Mouse (Mus musculus): ENCODE measurements around the gene Peli3. TPM values are rescaled to one million over a fixed set of nuclear protein-coding genes. Genes with fewer than 3 reads are reported as not detected.
"Not testable (repeated sequence)": the region's sequence is repeated elsewhere in the genome, so short reads cannot be mapped to it uniquely, and the experiment has no call there.

Gene Peli3
- under 1 TPM; 0.60 to 0.96 TPM for total RNA-seq (2021)
- long read RNA-seq, experiment 1, full-length matches to known transcripts, result 1 of 1 reads
- long read RNA-seq, experiment 1, partial matches to known transcripts, result 0 of 1 reads
- long read RNA-seq, experiment 1, other reads (novel, unspliced or antisense), result 0 of 1 reads
- long read RNA-seq, experiment 2, result 0 reads

DNA sequence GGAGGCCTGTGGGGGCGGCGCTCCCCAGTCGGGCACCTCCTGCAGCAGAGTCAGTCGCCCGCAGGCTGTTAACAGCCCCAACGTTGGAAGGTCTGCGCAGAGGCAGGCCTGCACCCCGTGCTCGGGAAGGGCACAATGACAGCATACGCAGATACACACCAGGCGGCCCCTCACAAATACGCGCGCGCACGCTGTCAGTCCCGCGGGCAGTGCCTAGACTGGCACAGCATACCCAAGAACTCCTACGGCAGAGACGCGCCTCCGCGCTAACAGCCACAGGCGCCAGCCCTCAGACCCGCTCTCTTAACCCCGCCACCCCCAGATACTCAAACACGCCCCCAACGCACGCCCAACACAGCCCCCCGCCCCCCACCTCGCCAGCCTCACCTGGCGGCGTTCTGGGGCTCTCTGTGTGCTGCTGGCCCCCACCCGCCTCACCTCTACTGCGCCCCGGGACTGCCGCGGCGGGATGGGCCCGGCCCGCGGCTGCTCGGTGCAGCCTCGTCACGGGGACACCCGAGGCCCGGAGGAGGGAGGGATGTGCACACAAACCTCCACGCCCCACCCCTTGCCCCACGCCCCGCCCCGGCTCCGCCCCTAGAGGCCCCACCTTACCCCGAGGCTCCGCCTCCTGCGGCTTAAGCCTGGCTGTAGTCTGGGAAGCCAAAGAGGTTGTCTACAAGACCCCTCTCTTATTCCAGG lies at the start of gene Peli3:
Peli3 (minus strand) TSS at position 577 of the 702 bp plus-strand sequence.
- DNase-seq, result peak; percentile 86
- intact Hi-C loops (cut with DNase I; ENCODE audit: low total_unique reads), result no loop called here

DNA sequence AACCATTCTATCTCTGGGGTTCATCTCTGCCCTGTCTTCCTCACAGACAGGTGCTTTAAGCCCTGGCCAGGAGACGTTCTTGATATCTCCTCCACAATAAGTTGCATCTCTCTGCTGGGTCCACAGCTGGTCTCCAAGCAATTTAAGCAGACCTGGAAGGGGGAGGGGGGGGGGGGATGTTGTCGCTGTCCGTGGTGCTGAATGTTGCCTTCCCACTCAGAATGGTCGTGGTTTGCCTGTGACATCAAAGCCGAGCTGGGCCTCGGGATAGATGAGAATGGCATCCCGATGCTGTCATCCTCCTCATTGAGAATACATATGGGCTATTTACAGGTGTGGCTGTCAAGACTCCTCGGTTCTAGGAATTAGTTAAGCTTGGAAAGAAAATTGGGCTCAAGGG lies 49.4 kb upstream of the Peli3 start:
- intact Hi-C loops (cut with DNase I; ENCODE audit: low total_unique reads), result no loop called here
- DNase-seq, result no peak

DNA sequence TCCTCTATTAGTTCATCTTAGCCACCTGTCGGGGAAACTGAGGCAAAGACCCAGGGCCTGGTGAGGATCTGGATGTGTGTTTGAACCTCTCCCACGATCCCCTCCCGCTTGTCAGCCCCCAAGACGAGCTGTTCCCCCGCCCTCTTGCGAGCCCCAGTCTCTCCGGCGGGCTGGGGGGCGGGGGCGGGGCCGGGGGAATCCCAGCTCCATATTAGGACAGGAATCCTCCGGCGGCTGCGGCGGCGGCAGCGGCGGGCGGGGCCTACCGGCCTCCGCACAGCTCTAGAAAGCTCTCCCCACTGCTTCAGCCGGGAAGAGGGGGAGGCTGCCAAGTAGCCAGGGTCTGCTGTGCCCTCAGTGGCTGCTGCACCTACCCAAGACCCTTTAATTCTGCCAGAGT lies 47.8 kb upstream of the Peli3 start:
- DNase-seq, result no peak
- intact Hi-C loops (cut with DNase I; ENCODE audit: low total_unique reads), result no loop called here

DNA sequence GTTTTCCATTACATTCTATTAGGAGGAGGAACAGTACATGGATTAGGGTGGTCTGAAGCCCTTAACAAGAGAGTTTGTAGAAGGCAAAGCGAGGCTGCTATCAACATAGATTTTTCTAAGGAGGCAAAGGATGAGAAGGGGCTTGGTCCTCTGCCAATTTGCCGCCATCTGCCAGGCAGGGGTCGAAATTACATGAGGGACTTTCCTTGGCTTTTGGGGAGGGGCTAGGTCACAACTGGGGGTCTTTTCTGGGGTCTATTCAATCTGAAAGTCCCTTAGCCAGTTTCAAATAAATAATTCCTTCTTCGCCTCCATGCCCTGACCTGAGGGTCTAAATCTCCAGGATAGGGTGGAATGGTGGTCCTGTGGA lies 47.3 kb upstream of the Peli3 start, which contains the start of gene Npas4:
Npas4 (minus strand) TSS at position 61 of the 370 bp plus-strand sequence.
- intact Hi-C loops (cut with DNase I; ENCODE audit: low total_unique reads), result no loop called here
- no peak for DNase-seq

DNA sequence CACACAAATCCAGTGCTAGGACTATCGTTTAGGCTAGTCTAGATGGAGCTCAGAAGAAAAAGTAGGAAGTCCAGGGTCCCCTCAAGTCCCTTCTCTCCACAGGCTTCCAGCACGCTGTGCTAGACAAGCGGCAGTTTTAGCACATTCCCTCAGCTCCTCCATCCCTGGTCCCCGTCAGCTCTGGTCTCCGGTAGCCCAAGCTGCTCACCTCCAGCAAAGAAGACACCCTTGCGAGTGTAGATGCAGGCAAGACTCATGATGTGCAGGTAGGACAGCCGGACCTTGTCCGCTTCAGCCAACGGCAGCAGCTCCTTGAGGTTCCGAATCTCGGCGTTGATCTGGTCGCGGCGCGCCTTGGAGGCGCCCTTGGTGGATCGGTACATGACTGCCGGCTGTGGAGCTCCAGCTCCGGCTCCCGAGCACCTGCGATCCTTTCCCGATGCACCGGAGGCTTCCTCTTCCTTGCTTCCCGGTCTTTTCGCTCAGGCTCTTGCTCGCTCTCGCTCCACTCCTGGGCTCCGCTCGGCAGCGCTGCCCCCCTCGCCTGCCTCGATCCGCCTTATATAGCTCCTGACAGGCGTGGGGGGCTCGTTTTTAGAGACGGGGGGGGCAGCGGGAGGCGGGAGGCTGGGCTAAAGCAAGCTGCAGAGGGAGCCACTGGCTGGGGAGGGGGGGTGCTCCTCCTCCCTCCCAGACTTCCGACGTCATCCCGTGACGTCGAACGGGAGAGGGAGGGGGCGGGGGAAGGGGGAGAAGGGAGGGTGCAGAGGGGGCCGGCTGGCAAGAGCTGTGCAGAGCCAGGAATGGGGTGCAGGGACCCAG lies 46.7 kb upstream of the Peli3 start:
- DNase-seq, result no peak
- intact Hi-C loops (cut with DNase I; ENCODE audit: low total_unique reads), result loop anchor here (10.0 kb wide), 1 partner anchor 235 kb away; the partner anchor contains the start of gene Rbm4b

DNA sequence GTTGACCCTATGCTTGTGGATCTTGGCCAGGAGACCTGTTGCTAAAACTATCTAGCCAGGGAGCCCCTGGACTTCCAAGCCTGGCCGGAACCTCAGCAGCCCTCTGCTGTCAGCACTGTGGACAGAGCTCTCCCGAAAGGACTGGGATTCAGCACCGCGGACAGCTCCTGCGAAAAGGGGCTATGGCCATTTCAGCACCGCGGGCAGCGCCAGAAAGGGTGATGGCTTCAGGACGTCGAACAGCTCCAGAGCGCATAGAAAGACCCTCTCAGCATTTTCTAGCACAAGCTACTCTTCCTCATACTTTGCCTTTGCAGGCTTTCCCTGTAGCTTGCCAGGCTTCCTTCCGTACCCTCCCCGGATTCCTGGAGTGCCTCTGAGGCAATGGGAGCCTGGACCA lies 46.1 kb upstream of the Peli3 start:
- DNase-seq, result peak; percentile 93
- intact Hi-C loops (cut with DNase I; ENCODE audit: low total_unique reads), result loop anchor here (10.0 kb wide), 1 partner anchor 234 kb away; the partner anchor contains the start of gene Rbm4b

DNA sequence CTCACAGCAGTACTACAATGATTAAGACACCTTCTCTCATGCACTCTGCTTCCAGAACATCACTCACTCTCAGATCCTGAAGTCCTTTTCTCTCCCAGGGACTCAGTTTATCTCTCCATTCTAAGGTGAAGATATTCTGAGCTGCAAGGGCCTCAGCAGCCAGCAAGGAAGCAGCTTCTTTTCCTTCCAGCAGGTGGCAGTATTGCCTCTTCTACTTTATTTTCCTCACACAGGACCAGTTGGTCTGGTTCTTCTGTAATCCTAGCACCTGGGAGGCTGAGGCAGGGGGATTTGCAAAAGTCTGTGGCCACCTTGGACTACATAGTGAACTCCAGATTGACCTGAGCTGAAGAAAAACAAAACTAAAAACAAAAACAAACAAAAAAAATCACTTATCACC lies 38.8 kb upstream of the Peli3 start:
- intact Hi-C loops (cut with DNase I; ENCODE audit: low total_unique reads), result loop anchor here (2.0 to 10.0 kb wide), 2 partner anchors 21 to 227 kb away; partner anchors contain the start of gene Rbm4b
- no peak for DNase-seq

DNA sequence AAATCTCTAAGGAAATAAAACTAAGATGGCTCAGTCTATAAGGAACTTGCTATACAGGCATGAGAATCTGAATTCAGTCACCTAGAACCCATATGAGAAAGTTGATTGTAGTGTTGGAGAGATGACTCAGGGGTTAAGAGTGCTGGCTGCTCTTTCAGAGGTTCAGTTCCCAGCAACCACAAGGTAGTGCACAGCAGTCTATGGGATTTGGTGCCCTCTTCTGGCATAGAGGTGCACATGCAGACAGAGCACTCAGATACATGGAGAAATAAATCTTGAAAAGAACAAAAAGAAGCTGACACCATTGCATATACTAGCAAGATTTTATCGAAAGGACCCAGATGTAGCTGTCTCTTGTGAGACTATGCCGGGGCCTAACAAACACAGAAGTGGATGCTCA lies 25.3 kb upstream of the Peli3 start:
- no peak for DNase-seq
- intact Hi-C loops (cut with DNase I; ENCODE audit: low total_unique reads), result no loop called here

DNA sequence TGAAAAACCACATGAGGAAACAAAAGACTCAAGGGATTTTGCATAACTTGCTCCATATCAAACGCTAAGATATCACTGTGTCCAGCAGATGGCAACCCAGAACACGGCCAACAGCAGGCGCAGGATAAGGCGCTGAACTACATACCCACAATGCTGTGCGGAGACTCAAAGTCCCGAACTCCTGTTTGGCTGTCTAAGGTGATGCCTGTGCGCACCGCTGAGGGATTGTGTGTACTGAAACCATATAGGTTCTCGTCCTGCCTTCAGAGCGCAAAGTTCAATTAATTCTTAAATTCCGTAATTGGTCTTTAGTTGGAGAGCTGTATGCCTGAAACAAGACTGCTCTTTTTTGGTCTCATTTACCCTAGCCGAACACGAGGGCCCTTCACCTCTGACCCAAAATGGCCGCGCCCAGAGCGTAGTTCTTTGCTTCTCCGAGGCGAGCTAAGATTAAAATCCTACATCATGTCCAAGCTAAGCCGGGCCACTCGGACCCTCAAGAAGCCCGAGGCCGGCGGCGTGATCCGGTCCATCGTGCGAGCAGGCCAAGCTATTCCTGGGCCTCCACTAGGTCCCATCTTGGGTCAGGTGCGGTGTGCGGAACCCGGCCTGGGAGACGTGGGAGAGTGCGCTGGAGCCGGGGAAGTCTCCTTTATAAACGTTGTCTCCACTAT lies 19.1 kb upstream of the Peli3 start, which contains the start of gene Mrpl11:
Mrpl11 (plus strand) TSS at position 220 of the 674 bp plus-strand sequence.
- intact Hi-C loops (cut with DNase I; ENCODE audit: low total_unique reads), result loop anchor here (5.0 kb wide), 1 partner anchor 40 kb away; no protein-coding TSS in a partner anchor
- peak; percentile 83 for DNase-seq

DNA sequence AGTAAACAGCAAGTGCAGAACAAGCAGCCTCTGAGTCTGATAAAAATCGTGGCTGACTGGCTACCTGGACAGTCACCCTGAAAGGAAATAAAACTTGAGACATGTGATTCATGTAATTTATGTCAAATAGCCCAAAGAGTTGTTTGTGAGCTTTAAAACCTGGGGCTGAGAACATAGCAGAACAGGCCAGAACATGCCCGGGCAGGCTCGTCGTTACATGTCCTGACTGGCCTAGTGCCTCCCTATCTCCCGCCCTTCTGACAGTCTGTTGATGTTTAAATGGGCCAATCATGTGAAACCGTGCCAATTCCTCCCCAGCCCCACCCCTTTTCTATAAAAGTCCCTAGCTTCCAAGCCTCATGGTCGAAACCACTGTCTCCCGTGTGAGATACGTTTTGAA lies 5.7 kb upstream of the Peli3 start:
- intact Hi-C loops (cut with DNase I; ENCODE audit: low total_unique reads); DNase-seq: not testable (repeated sequence)

DNA sequence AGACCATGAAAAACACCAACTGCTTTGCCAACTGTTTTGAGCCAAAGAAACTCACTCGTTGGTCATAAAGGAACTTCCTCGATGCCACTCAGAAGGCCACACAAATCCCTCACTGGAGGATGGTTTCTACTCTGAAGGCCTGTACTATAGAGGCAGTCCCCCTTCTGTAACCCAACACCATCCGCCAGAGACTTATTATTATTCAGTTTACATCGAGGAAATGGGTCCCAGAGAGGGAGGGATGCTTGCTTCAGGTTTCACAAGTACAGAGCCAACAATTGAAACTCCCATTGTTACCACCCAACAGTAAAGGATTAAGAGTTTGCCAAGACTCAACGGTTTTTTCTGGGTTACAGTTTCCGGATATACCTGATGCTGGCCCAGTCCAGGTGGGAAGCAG lies 2.6 kb upstream of the Peli3 start:
- intact Hi-C loops (cut with DNase I; ENCODE audit: low total_unique reads), result no loop called here
- no peak for DNase-seq

DNA sequence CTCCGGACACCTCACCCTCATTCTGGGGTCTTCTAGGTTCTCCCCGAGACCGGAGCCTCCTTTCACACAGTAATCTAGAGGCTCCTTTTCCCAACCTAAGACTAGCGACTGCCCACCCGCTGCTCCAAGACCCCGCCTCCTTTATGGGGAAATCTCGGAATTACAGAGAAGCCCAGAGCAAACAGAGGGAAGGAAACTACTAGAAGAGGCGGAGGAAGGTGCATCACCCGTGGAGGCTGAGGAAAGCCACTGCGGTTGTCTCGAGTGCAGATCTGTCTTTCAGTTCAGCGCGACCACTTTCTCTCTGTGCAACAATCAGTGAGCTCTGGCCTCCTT lies 294 bp upstream of the Peli3 start:
- no peak for DNase-seq
- intact Hi-C loops (cut with DNase I; ENCODE audit: low total_unique reads), result no loop called here

DNA sequence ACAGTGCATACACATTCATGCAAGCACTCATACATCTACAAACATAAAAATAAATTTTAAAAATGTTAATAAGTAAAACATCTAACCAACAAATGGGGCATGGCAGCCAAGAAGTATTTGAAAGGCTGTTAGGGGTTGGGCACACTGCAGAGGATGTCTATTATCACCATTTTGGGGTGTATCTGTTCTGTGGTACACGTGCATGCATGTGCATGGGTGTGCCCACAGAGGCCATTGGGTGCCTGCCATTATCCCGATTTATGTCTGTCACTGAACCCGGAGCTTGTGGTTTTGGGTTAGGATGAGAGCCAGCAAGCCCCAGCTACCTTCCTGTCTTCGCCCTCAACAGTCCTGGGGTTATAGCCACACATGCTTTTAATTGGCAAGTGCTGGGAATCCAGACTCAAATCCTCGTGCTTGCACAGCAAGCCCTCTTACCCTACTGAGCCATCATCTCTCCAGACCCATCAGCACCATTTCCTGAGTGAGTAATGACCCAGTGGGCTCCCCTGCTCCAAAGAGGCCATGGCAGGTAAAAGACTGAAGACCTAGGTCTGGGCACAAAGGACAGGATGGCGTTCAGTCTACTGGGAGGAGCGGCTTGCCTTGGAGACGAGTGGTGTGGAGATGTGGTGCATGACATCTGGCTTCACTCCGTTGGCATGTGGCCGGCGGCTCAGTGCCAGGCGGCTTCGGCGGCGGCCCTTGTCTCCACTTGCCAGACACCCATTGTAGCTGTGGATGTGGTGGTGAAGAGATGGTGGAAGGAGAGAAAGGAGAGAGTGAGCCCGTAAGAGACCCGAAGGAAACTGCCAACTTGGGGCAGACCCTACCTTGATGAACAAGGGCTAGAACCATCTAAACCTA lies 5.2 kb downstream of the Peli3 start:
- peak; percentile 34 for DNase-seq
- intact Hi-C loops (cut with DNase I; ENCODE audit: low total_unique reads), result no loop called here

DNA sequence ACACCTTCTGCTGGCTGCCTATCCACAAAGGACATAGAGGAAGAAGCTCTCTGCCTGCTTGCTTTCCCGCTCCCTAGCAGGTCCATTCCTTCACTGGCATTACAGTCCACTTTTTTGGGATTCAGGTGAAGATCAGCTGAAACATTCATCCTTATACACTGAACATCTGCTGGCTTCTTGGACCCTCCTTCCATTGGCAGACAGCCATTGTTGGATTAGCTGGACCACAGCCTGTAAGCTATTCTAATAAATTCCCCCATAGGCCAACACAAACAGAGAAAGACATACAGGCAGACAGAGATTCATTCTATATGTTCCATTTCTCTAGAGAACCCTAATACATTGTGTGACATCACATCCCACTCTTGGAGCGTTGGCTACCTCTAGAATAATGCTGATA lies 6.0 kb downstream of the Peli3 start:
- no peak for DNase-seq
- intact Hi-C loops (cut with DNase I; ENCODE audit: low total_unique reads), result no loop called here

DNA sequence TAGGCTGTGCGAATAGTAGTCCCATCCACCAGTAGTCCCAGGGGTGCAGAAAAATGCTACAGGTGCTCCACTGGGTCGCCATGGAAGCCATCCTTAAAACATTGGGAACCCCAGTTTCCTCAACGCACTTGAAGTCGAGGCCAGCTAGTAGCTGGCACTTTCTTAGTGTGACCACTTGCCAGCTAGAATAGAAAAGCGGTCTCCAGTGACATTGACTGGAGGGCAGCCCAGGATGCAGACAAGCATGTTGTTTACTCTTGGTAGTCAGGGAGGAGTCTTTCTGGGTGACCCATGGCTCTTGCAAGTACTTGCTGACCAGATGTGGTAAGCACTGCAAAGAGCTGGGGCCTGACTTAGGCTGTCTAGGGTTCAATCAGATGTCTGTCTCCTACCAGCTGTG lies 14.1 kb downstream of the Peli3 start:
- DNase-seq, result peak; percentile 60
- intact Hi-C loops (cut with DNase I; ENCODE audit: low total_unique reads), result no loop called here

DNA sequence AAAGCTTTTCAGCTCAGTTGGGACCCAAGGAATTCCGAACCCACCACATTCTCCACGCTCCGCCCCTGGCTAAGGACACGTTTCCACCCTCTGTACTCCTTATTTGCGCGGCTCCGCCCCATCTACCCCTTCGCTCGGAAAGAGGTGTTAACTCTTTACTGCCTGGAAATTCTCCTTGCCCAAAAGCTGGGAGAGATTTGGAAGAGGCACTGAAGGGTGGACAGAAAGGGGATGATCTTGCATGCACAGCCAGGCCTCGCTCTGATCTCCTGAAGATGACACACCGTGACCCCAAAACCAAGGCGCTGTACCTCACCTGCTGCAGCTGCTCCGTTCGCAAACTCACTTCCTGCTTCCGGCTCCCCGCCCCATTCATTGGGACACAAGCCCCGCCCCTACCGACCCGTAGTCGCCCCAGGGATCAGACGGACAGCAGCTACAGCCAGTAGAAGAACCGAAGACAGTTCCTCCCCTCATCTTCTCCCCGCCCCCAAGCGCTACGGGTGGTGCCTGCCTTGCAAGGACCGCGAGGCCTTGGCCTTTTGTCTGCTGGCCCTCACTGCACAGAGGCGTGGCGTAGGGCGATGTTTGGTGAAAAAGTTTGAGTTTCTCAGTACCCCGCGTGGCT lies 14.9 kb downstream of the Peli3 start, which contains the start of gene Dpp3:
Dpp3 (minus strand) TSS at position 384 of the 628 bp plus-strand sequence.
- intact Hi-C loops (cut with DNase I; ENCODE audit: low total_unique reads), result no loop called here
- DNase-seq, result peak; percentile 100

DNA sequence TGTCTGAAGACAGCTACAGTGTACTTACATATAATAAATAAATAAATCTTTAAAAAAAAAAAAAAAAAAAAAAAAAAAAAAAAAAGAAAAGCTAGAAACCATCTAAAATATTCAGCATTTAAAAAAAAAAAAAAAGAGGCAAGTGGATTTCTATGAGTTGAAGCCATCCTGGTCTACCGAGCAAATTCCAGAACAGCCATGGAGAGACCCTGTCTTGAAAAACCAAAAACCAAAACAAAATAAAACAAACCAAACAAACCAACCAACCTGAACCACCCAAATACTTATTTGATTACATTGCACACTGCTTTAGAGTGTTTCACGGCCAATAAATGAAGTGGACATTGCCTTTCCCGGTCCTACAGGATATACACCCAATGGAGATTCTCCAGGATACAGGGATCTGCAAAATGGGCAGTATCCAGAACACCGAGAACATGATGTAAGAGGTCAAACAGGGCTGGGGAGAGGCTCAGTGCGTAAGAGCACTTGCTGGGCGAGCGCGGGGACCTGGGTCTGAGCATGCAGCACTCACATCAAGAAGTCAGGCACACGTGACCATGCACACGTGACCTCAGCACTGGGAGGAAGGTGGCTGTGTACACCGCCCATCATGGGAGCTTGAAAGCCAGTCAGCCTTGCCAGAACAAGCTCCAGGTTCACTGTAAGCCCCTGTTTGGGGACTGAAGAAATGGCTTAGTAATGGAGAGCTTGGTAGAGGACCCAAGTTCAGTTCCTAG lies 17.6 kb downstream of the Peli3 start:
- DNase-seq, result no peak
- intact Hi-C loops (cut with DNase I; ENCODE audit: low total_unique reads), result no loop called here

DNA sequence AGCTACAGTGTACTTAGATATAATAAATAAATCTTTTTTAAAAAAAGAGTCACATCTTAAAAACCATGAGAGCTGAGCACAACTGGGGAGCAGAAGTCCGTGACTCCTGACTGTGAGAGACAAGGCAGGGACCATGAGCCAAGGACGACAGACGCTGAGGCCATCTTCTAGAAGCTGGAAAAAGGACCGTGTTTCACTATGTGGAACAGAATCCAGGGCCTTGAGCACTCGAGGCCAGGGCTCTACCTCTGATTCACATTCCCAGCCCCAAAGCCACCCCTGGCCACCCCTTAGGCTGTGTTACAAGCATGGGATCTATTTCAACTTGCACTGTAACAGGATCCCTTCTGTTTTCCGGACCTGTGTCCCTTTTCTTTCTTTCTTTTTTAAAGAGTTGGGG lies 23.3 kb downstream of the Peli3 start:
- DNase-seq, result no peak
- intact Hi-C loops (cut with DNase I; ENCODE audit: low total_unique reads), result no loop called here

All from gastrocnemius, postnatal 14 days (tissue).